Mouse (Mus musculus): ENCODE measurements at regions not wholly inside any gene's neighbourhood (a gene's known extent, or its start where the extent isn't known, plus 50 kb on each side); places are given as distances from the start of the nearest gene placed in this dataset.

- Histone ChIP-seq H3K27me3 (ENCODE audit: control insufficient read depth, insufficient read depth, insufficient read length) (no peaks in the 10 kb centered on the region), H3K36me3 (ENCODE audit: control insufficient read depth, insufficient read depth) (no peaks in the 10 kb centered on the region), H3ac (ENCODE audit: control insufficient read depth, insufficient read length, low read depth) (no peak overlapping the region), H3K79me3 (ENCODE audit: low read depth) (no peaks in the 10 kb centered on the region), H3K79me2 (ENCODE audit: control insufficient read depth, insufficient read depth) (no peaks in the 10 kb centered on the region), H3K4me3 (ENCODE audit: insufficient read depth, poor library complexity, severe bottlenecking) (no peak overlapping the region)
- TF ChIP-seq CEBPB (IDR thresholded peaks at IDR 0.05; ENCODE audit: low read depth) (no peak), USF1 (IDR thresholded peaks at IDR 0.05; ENCODE audit: low read depth) (no peak), FOSL1 (IDR thresholded peaks at IDR 0.05; ENCODE audit: insufficient read depth, low read length, poor library complexity, severe bottlenecking) (no peak), MYOG (IDR thresholded peaks at IDR 0.05; ENCODE audit: control insufficient read depth, extremely low read depth, insufficient read length) (no peak), MAX (IDR thresholded peaks at IDR 0.05) (no peak), CTCF (IDR thresholded peaks at IDR 0.05; ENCODE audit: control insufficient read depth, insufficient read depth, insufficient read length) (no peak), MYOD1 (IDR thresholded peaks at IDR 0.05; ENCODE audit: control insufficient read depth, insufficient read length, low read depth) (no peak)
These were observed 2983.8 kb upstream of the Lrrc6 start for GRCm38 (mm10) chr15:69484421-69485074.

GRCm38 (mm10) chr15:69483096-69483495 is 2982.4 kb upstream of the Lrrc6 start:
- no peaks in the 10 kb centered on the region for H3K27me3 ChIP-seq (ENCODE audit: control insufficient read depth, insufficient read depth, insufficient read length)
- H3K36me3 ChIP-seq (ENCODE audit: control insufficient read depth, insufficient read depth), result no peaks in the 10 kb centered on the region
- no peak overlapping the region for H3ac ChIP-seq (ENCODE audit: control insufficient read depth, insufficient read length, low read depth)
- no peak for TF ChIP-seq USF1 (IDR thresholded peaks at IDR 0.05; ENCODE audit: low read depth)
- TF ChIP-seq FOSL1 (IDR thresholded peaks at IDR 0.05; ENCODE audit: insufficient read depth, low read length, poor library complexity, severe bottlenecking), result no peak
- TF ChIP-seq CEBPB (IDR thresholded peaks at IDR 0.05; ENCODE audit: low read depth), result no peak
- no peak for TF ChIP-seq MAX (IDR thresholded peaks at IDR 0.05)
- TF ChIP-seq MYOD1 (IDR thresholded peaks at IDR 0.05; ENCODE audit: control insufficient read depth, insufficient read length, low read depth), result no peak
- TF ChIP-seq MYOG (IDR thresholded peaks at IDR 0.05; ENCODE audit: control insufficient read depth, extremely low read depth, insufficient read length), result no peak
- no peak for TF ChIP-seq CTCF (IDR thresholded peaks at IDR 0.05; ENCODE audit: control insufficient read depth, insufficient read depth, insufficient read length)
- H3K4me3 ChIP-seq (ENCODE audit: insufficient read depth, poor library complexity, severe bottlenecking), result no peak overlapping the region
- H3K79me2 ChIP-seq (ENCODE audit: control insufficient read depth, insufficient read depth), result no peaks in the 10 kb centered on the region
- no peaks in the 10 kb centered on the region for H3K79me3 ChIP-seq (ENCODE audit: low read depth)

GRCm38 (mm10) chr15:69481087-69481486 is 2980.4 kb upstream of the Lrrc6 start:
- TF ChIP-seq USF1 (IDR thresholded peaks at IDR 0.05; ENCODE audit: low read depth) (no peak), MYOG (IDR thresholded peaks at IDR 0.05; ENCODE audit: control insufficient read depth, extremely low read depth, insufficient read length) (no peak), MYOD1 (IDR thresholded peaks at IDR 0.05; ENCODE audit: control insufficient read depth, insufficient read length, low read depth) (peak; percentile 99)
- H3K36me3 ChIP-seq (ENCODE audit: control insufficient read depth, insufficient read depth), result no peaks in the 10 kb centered on the region

GRCm38 (mm10) chr15:69477050-69477449 is 2976.3 kb upstream of the Lrrc6 start:
- no peak for TF ChIP-seq MYOD1 (IDR thresholded peaks at IDR 0.05; ENCODE audit: control insufficient read depth, insufficient read length, low read depth)
- TF ChIP-seq MYOG (IDR thresholded peaks at IDR 0.05; ENCODE audit: control insufficient read depth, extremely low read depth, insufficient read length), result no peak
- no peak for TF ChIP-seq USF1 (IDR thresholded peaks at IDR 0.05; ENCODE audit: low read depth)
- TF ChIP-seq FOSL1 (IDR thresholded peaks at IDR 0.05; ENCODE audit: insufficient read depth, low read length, poor library complexity, severe bottlenecking), result no peak
- TF ChIP-seq MAX (IDR thresholded peaks at IDR 0.05), result no peak
- TF ChIP-seq CEBPB (IDR thresholded peaks at IDR 0.05; ENCODE audit: low read depth), result no peak
- no peak for TF ChIP-seq CTCF (IDR thresholded peaks at IDR 0.05; ENCODE audit: control insufficient read depth, insufficient read depth, insufficient read length)
- no peak overlapping the region for H3K4me3 ChIP-seq (ENCODE audit: insufficient read depth, poor library complexity, severe bottlenecking)
- H3K79me2 ChIP-seq (ENCODE audit: control insufficient read depth, insufficient read depth), result no peaks in the 10 kb centered on the region

More at GRCm38 (mm10) chr15:69481087-69481486, 2980.4 kb upstream of the Lrrc6 start:
- no peak overlapping the region for H3ac ChIP-seq (ENCODE audit: control insufficient read depth, insufficient read length, low read depth)
- no peak overlapping the region for H3K4me3 ChIP-seq (ENCODE audit: insufficient read depth, poor library complexity, severe bottlenecking)
- H3K79me3 ChIP-seq (ENCODE audit: low read depth), result no peaks in the 10 kb centered on the region
- no peaks in the 10 kb centered on the region for H3K79me2 ChIP-seq (ENCODE audit: control insufficient read depth, insufficient read depth)
- H3K27me3 ChIP-seq (ENCODE audit: control insufficient read depth, insufficient read depth, insufficient read length), result no peaks in the 10 kb centered on the region

GRCm38 (mm10) chr15:69469566-69469965 is 2968.9 kb upstream of the Lrrc6 start:
- Histone ChIP-seq H3K79me2 (ENCODE audit: control insufficient read depth, insufficient read depth) (no peaks in the 10 kb centered on the region), H3K36me3 (ENCODE audit: control insufficient read depth, insufficient read depth) (no peaks in the 10 kb centered on the region), H3K4me3 (ENCODE audit: insufficient read depth, poor library complexity, severe bottlenecking) (no peak overlapping the region), H3ac (ENCODE audit: control insufficient read depth, insufficient read length, low read depth) (no peak overlapping the region), H3K27me3 (ENCODE audit: control insufficient read depth, insufficient read depth, insufficient read length) (no peaks in the 10 kb centered on the region), H3K79me3 (ENCODE audit: low read depth) (no peaks in the 10 kb centered on the region)
- TF ChIP-seq MYOG (IDR thresholded peaks at IDR 0.05; ENCODE audit: control insufficient read depth, extremely low read depth, insufficient read length), result no peak
- no peak for TF ChIP-seq MAX (IDR thresholded peaks at IDR 0.05)
- no peak for TF ChIP-seq CTCF (IDR thresholded peaks at IDR 0.05; ENCODE audit: control insufficient read depth, insufficient read depth, insufficient read length)
- no peak for TF ChIP-seq USF1 (IDR thresholded peaks at IDR 0.05; ENCODE audit: low read depth)
- no peak for TF ChIP-seq FOSL1 (IDR thresholded peaks at IDR 0.05; ENCODE audit: insufficient read depth, low read length, poor library complexity, severe bottlenecking)
- no peak for TF ChIP-seq MYOD1 (IDR thresholded peaks at IDR 0.05; ENCODE audit: control insufficient read depth, insufficient read length, low read depth)
- TF ChIP-seq CEBPB (IDR thresholded peaks at IDR 0.05; ENCODE audit: low read depth), result no peak

More at GRCm38 (mm10) chr15:69477050-69477449, 2976.3 kb upstream of the Lrrc6 start:
- H3K27me3 ChIP-seq (ENCODE audit: control insufficient read depth, insufficient read depth, insufficient read length), result no peaks in the 10 kb centered on the region
- H3ac ChIP-seq (ENCODE audit: control insufficient read depth, insufficient read length, low read depth), result no peak overlapping the region
- H3K79me3 ChIP-seq (ENCODE audit: low read depth), result no peaks in the 10 kb centered on the region
- H3K36me3 ChIP-seq (ENCODE audit: control insufficient read depth, insufficient read depth), result no peaks in the 10 kb centered on the region

All from C2C12 (cell line).